Mouse (Mus musculus) kidney, embryonic 15.5 days (tissue): ENCODE measurements around the gene H2afx. TPM values are rescaled to one million over a fixed set of nuclear protein-coding genes. Genes with fewer than 3 reads are reported as not detected.
A peak's percentile ranks its signal among the peaks of the same experiment; 100 is the strongest.

ENCODE experiments used
- ATAC-seq: fragments of 200-750 bp; cut with Nextera tagmentation; replicated peaks from 2 replicates; pipeline ENCODE4 v1.8.0; 2017; ENCODE audit warnings: moderate TSS enrichment; ENCODE audit not compliant: low FRiP score
- H3K27ac ChIP-seq: fragments of 300-500 bp; sonication (generic); 2 replicates; pipeline ENCODE4 v1.5.1; 2015; ENCODE audit warnings: mild to moderate bottlenecking, inconsistent platforms
- H3K27me3 ChIP-seq: fragments of 300-500 bp; sonication (generic); 2 replicates; pipeline ENCODE4 v1.6.1; 2015; ENCODE audit warnings: inconsistent platforms
- H3K36me3 ChIP-seq: fragments of 300-500 bp; sonication (generic); 2 replicates; pipeline ENCODE4 v1.6.1; 2015; ENCODE audit warnings: inconsistent platforms
- H3K4me1 ChIP-seq: fragments of 300-500 bp; sonication (generic); 2 replicates; pipeline ENCODE4 v1.6.1; 2015; ENCODE audit warnings: inconsistent platforms
- H3K4me2 ChIP-seq: fragments of 300-500 bp; sonication (generic); 2 replicates; pipeline ENCODE4 v1.6.1; 2015; ENCODE audit warnings: moderate library complexity, mild to moderate bottlenecking, inconsistent platforms
- H3K4me3 ChIP-seq: fragments of 300-500 bp; sonication (generic); replicated peaks from 2 replicates; pipeline ENCODE4 v1.5.1; 2015; ENCODE audit warnings: mild to moderate bottlenecking, inconsistent platforms
- H3K9ac ChIP-seq: fragments of 300-500 bp; sonication (generic); 2 replicates; pipeline ENCODE4 v1.6.1; 2015; ENCODE audit warnings: mild to moderate bottlenecking, inconsistent platforms
- H3K9me3 ChIP-seq: fragments of 300-500 bp; sonication (generic); replicated peaks from 2 replicates; pipeline ENCODE4 v1.6.1; 2016; ENCODE audit warnings: inconsistent platforms
- WGBS: fragments of 180-500 bp; shearing (Covaris S2); methylation state at CpG from one replicate; pipeline ENCODE4 v1.1.7; 2015; ENCODE audit warnings: mixed read lengths; 5-methylcytosine and 5-hydroxymethylcytosine counted together
- polyA plus RNA-seq: library from polyadenylated mRNA; unstranded; fragments of >200 nt; fragmentation: Nextera tagmentation; extraction: Ambion mirVana; gene quantifications from 2 replicates; pipeline ENCODE4 v1.2.1, GENCODE M21; 2015

Gene H2afx
- polyA plus RNA-seq, 1 experiment from 2014 or later = 426 TPM

GRCm38 (mm10) chr9:44309756-44310155 lies 24.7 kb upstream of the H2afx start:
- Histone ChIP-seq H3K27ac (no peak overlapping the region), H3K4me3 (no peak overlapping the region), H3K36me3 (peaks cover 28% of the 10 kb centered on the region), H3K4me1 (peaks cover 19% of the 10 kb centered on the region), H3K9me3 (no peaks in the 10 kb centered on the region), H3K4me2 (no peak overlapping the region), H3K27me3 (no peaks in the 10 kb centered on the region), H3K9ac (no peak overlapping the region)
- ATAC-seq = no peak
- WGBS = 68% methylated on average over 3 of the region's 3 CpGs

- peaks cover 18% of the 10 kb centered on the region for H3K4me1 ChIP-seq
- peak overlapping the region; percentile 30 for H3K4me2 ChIP-seq
- no peaks in the 10 kb centered on the region for H3K27me3 ChIP-seq
- 41% methylated on average over 10 of the region's 10 CpGs for WGBS
- peak overlapping the region; percentile 62 for H3K27ac ChIP-seq
- H3K36me3 ChIP-seq = peaks cover 38% of the 10 kb centered on the region
- ATAC-seq = no peak
- no peak overlapping the region for H3K9ac ChIP-seq
- H3K4me3 ChIP-seq = 0 out of 2 replicates have a peak overlapping the region, but pooled peaks have one; percentile 11
- no peaks in the 10 kb centered on the region for H3K9me3 ChIP-seq
Observed at GRCm38 (mm10) chr9:44310750-44311135, 23.8 kb upstream of the H2afx start.

- peaks cover 18% of the 10 kb centered on the region for H3K4me1 ChIP-seq
- H3K9ac ChIP-seq = no peak overlapping the region
- H3K27me3 ChIP-seq = no peaks in the 10 kb centered on the region
- no peaks in the 10 kb centered on the region for H3K9me3 ChIP-seq
- 15% methylated on average over 27 of the region's 27 CpGs for WGBS
- peaks cover 45% of the 10 kb centered on the region for H3K36me3 ChIP-seq
- H3K4me2 ChIP-seq = peak overlapping the region; percentile 30
- H3K4me3 ChIP-seq = peak overlapping the region; percentile 11; the same call in 1 of the 2 replicates
- peak; percentile 47; the same call in 1 of the 2 replicates for ATAC-seq
- peak overlapping the region; percentile 62 for H3K27ac ChIP-seq
Observed at GRCm38 (mm10) chr9:44311136-44312134, 23.1 kb upstream of the H2afx start.

DNA sequence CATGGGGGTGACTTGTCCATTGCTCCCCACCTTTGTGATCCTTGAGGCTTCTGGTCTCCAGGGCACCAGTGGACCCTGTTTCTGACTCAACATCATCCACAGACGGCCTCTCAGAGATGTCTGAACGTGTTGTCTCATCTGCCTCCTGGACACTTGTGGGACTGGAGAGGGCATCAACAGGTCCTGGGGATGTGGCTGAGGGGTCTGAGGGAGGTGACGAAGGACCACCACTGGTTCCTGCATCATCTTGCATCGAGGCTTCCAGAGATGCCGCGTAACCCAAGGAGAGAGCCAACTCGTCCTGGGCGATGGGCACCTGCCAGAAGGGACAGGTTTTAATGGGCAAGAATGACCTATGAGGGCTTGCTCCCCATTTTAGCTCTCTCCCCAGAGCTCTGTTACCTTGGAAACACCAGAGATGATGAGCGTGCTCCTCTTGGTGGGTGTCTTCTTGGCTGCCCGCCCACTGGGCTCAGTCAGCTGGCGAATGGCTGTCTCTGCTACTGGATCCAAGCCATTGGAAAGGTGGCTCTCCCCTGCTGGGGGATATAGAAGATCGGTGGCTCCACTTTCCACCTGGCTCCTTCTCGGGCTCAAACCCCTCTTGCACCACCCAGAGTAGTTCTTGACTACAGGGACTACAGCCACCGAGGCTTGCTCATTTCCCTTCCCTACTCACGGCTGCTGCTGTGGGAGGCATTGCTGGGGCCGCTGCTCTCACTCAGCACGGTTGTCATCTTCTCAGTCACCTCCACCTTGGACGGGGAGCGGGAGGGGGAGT lies 20.8 kb upstream of the H2afx start:
- H3K9me3 ChIP-seq = no peaks in the 10 kb centered on the region
- H3K4me2 ChIP-seq = no peak overlapping the region
- WGBS = 83% methylated on average over 19 of the region's 19 CpGs
- H3K9ac ChIP-seq = no peak overlapping the region
- H3K4me1 ChIP-seq = peaks cover 29% of the 10 kb centered on the region
- ATAC-seq = no peak
- H3K4me3 ChIP-seq = no peak overlapping the region
- no peaks in the 10 kb centered on the region for H3K27me3 ChIP-seq
- H3K27ac ChIP-seq = no peak overlapping the region
- peaks cover 51% of the 10 kb centered on the region for H3K36me3 ChIP-seq

GRCm38 (mm10) chr9:44314257-44314547 lies 20.3 kb upstream of the H2afx start:
- no peak overlapping the region for H3K4me2 ChIP-seq
- 82% methylated on average over 4 of the region's 4 CpGs for WGBS
- H3K27me3 ChIP-seq = no peaks in the 10 kb centered on the region
- no peak overlapping the region for H3K9ac ChIP-seq
- no peak for ATAC-seq
- no peak overlapping the region for H3K27ac ChIP-seq
- H3K9me3 ChIP-seq = no peaks in the 10 kb centered on the region
- H3K4me1 ChIP-seq = peaks cover 35% of the 10 kb centered on the region
- no peak overlapping the region for H3K4me3 ChIP-seq
- peaks cover 50% of the 10 kb centered on the region for H3K36me3 ChIP-seq

DNA sequence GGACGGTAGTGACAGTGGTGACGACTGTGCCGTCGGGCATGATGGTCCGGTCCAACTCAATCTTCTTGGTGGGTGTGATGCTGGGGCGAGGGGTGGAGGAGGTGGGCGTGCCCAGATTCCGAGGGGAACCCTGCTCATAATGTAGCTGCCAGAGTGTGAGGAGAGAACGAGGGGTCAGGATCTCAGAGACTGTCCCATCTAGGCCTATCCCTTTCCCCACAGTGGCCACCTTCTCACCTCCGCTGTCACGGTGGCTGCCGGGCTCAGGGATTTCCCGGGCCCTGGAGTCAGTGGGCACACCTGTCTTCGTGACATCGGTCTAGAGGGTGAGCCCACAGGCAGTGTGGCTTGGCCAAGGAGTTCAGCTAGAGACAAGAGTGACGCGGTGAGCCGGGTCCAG lies 19.6 kb upstream of the H2afx start:
- H3K4me1 ChIP-seq = peaks cover 40% of the 10 kb centered on the region
- no peaks in the 10 kb centered on the region for H3K9me3 ChIP-seq
- H3K4me2 ChIP-seq = no peak overlapping the region
- no peak for ATAC-seq
- no peaks in the 10 kb centered on the region for H3K27me3 ChIP-seq
- no peak overlapping the region for H3K4me3 ChIP-seq
- peaks cover 49% of the 10 kb centered on the region for H3K36me3 ChIP-seq
- 97% methylated on average over 18 of the region's 18 CpGs for WGBS
- no peak overlapping the region for H3K27ac ChIP-seq
- H3K9ac ChIP-seq = no peak overlapping the region

GRCm38 (mm10) chr9:44317452-44317851 lies 17.0 kb upstream of the H2afx start:
- Histone ChIP-seq H3K4me3 (peak overlapping the region; percentile 87; the same call in 1 of the 2 replicates), H3K27ac (no peak overlapping the region), H3K27me3 (no peaks in the 10 kb centered on the region), H3K4me1 (peaks cover 29% of the 10 kb centered on the region), H3K9me3 (no peaks in the 10 kb centered on the region), H3K4me2 (peak overlapping the region; percentile 94), H3K9ac (no peak overlapping the region), H3K36me3 (peaks cover 45% of the 10 kb centered on the region)
- no peak for ATAC-seq
- 79% methylated on average over 4 of the region's 4 CpGs for whole genome bisulfite sequencing

DNA sequence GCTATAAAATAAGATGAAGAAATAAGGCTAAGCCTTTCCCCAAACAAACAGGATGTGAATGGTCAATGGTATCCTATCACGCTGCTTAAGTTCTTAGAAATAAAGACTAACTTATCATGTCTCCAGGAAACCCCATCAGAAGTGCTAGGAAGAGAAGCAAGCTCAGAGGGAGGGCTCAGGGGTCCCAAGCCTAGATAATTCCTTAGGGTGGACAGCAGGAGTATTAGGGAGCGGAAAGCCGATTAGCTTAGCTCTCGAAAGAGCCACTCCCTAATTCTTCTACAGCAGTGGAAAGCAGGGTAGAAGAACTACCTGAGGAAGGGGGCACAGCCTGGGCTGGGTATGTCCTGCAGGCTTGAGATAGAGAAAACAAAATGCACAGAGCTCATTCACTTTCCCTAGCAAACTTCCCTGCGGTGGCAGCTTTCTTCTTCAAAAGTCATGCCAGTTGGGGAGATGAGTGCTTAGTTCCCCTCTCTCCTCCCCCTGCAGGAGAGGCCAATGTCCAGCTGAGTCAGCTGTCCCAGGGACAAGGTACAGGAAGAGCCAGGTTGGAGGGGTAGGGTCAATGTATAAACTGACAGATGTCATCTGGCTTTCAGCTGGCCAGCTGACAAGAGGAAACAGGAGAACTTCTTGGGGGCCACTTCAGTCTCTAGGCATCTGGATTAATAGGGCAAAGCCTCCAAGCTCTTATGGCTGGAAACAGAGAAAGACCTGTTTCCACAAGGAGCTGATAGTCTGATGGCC lies 16.2 kb upstream of the H2afx start:
- H3K4me3 ChIP-seq = peak overlapping the region; percentile 87
- H3K4me2 ChIP-seq = peak overlapping the region; percentile 94
- H3K9me3 ChIP-seq = no peaks in the 10 kb centered on the region
- no peaks in the 10 kb centered on the region for H3K27me3 ChIP-seq
- peaks cover 29% of the 10 kb centered on the region for H3K4me1 ChIP-seq
- peak overlapping the region; percentile 82; the same call in 1 of the 2 replicates for H3K9ac ChIP-seq
- peaks cover 37% of the 10 kb centered on the region for H3K36me3 ChIP-seq
- ATAC-seq = no peak
- 58% methylated on average over 5 of the region's 5 CpGs for WGBS
- peak overlapping the region; percentile 72; the same call in 1 of the 2 replicates for H3K27ac ChIP-seq

DNA sequence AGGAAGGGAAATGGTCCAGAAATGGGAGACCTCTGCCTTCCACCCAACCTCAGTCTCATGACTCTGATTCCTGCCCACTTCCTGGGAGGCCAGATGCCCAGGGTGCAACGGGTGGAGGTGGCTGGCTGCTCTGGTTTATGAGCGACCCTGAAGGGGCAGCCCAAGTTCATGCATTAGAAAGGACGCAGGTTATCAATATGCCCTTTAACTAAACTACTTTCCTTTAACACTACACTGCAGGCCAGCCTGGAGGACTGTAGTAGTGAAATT lies 15.7 kb upstream of the H2afx start:
- peaks cover 29% of the 10 kb centered on the region for H3K4me1 ChIP-seq
- no peak for ATAC-seq
- peak overlapping the region; percentile 72; the same call in 1 of the 2 replicates for H3K27ac ChIP-seq
- no peaks in the 10 kb centered on the region for H3K27me3 ChIP-seq
- H3K4me2 ChIP-seq = peak overlapping the region; percentile 94
- H3K9ac ChIP-seq = peak overlapping the region; percentile 82
- peaks cover 32% of the 10 kb centered on the region for H3K36me3 ChIP-seq
- 29% methylated on average over 3 of the region's 3 CpGs for WGBS
- H3K9me3 ChIP-seq = no peaks in the 10 kb centered on the region
- H3K4me3 ChIP-seq = peak overlapping the region; percentile 87

GRCm38 (mm10) chr9:44319105-44319886 lies 15.2 kb upstream of the H2afx start:
- Histone ChIP-seq H3K4me1 (peaks cover 29% of the 10 kb centered on the region), H3K36me3 (peaks cover 27% of the 10 kb centered on the region), H3K27ac (peak overlapping the region; percentile 72), H3K9ac (peak overlapping the region; percentile 82), H3K4me2 (peak overlapping the region; percentile 94), H3K27me3 (no peaks in the 10 kb centered on the region), H3K4me3 (peak overlapping the region; percentile 87), H3K9me3 (no peaks in the 10 kb centered on the region)
- WGBS = 3% methylated on average over 37 of the region's 37 CpGs
- peak; percentile 2 for ATAC-seq
